In the genomic region with DNA sequence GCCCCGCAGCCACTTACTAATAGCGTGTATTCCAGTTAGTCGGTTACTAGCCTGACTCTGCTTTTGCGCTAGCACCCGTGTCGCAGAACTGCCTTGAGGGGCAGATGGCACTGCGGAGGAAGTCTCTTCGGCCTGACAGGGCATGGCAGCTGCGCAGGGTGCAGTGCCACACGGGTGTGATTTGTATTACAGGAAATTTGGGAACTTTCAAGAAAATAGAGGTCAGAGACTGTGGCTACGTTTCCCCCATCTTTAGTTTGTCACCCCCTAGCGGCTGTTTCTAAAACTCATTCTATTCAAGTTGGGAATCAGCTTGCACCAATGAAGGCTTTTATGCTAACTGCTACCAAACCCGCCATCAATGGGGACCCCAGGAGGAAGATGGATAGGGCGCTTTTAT, we compare ENCODE assay signal across 7 mouse cellular contexts. TPM values are rescaled to one million over a fixed set of nuclear protein-coding genes. Genes with fewer than 3 reads are reported as not detected.
A peak's percentile ranks its signal among the peaks of the same experiment; 100 is the strongest.
DNase-seq lines count a peak whose midpoint lies in the region; ATAC-seq and TF ChIP-seq lines count a peak whose summit lies in the region.

No protein-coding gene starts in this region.

- H3K9me3 ChIP-seq in forebrain, postnatal 0 days (ENCODE audit: low read length) = no peaks in the 10 kb centered on the region
- no peaks in the 10 kb centered on the region for H3K9me3 ChIP-seq in intestine, embryonic 14.5 days (ENCODE audit: control insufficient read depth, low read length)
- no peaks in the 10 kb centered on the region for H3K9me3 ChIP-seq in liver, embryonic 16.5 days (replicated peaks; ENCODE audit: control insufficient read depth, low read length)

- no peaks in the 10 kb centered on the region for H3K36me3 ChIP-seq in forebrain, postnatal 0 days (ENCODE audit: insufficient read depth)
- no peaks in the 10 kb centered on the region for H3K36me3 ChIP-seq in intestine, embryonic 14.5 days (ENCODE audit: control insufficient read depth, insufficient read depth, low read length)
- H3K36me3 ChIP-seq in liver, embryonic 16.5 days (ENCODE audit: control insufficient read depth, insufficient read depth) = no peaks in the 10 kb centered on the region

- peak; percentile 46 for DNase-seq in urinary bladder, postnatal 14 days (ENCODE audit: low spot score)
- DNase-seq in urinary bladder, postnatal 10 days (ENCODE audit: low spot score) = no peak
- peak; percentile 69 for DNase-seq in brain, embryonic 14.5 days (ENCODE audit: low read depth)
- peak; percentile 60 for DNase-seq in forebrain, postnatal 0 days
- peak; percentile 72 for DNase-seq in intestine, embryonic 14.5 days (ENCODE audit: low spot score)

- H3K4me2 ChIP-seq in forebrain, postnatal 0 days (ENCODE audit: low read depth) = 0 out of 2 replicates have a peak overlapping the region, but pooled peaks have one; percentile 15
- peak overlapping the region; percentile 44 for H3K4me2 ChIP-seq in intestine, embryonic 14.5 days (ENCODE audit: low read length)
- H3K4me2 ChIP-seq in liver, embryonic 16.5 days (ENCODE audit: low read depth, low read length) = peak overlapping the region; percentile 43

- TF ChIP-seq CTCF in brain, embryonic 14.5 days (IDR thresholded peaks at IDR 0.05; ENCODE audit: borderline replicate concordance, extremely low read depth, insufficient read depth, insufficient read length) = peak; percentile 46; the same call in 1 of the 2 replicates
- peak; percentile 62 for TF ChIP-seq CTCF in forebrain, postnatal 0 days (IDR thresholded peaks at IDR 0.05; ENCODE audit: low read depth)

- WGBS in forebrain, postnatal 0 days = 28% methylated on average over 14 of the region's 14 CpGs
- WGBS in intestine, embryonic 14.5 days = 26% methylated on average over 14 of the region's 14 CpGs
- 20% methylated on average over 14 of the region's 14 CpGs for WGBS in liver, embryonic 16.5 days (ENCODE audit: insufficient replicate concordance)

- H3K4me1 ChIP-seq in forebrain, postnatal 0 days (ENCODE audit: insufficient read depth) = no peaks in the 10 kb centered on the region
- H3K4me1 ChIP-seq in intestine, embryonic 14.5 days (replicated peaks; ENCODE audit: control insufficient read depth, insufficient read depth, low read length) = no peaks in the 10 kb centered on the region
- H3K4me1 ChIP-seq in liver, embryonic 16.5 days (ENCODE audit: control insufficient read depth, low read depth, low read length) = no peaks in the 10 kb centered on the region

- no peaks in the 10 kb centered on the region; the same call in 1 of the 2 replicates for H3K27me3 ChIP-seq in forebrain, postnatal 0 days (ENCODE audit: insufficient read depth, low read length)
- H3K27me3 ChIP-seq in intestine, embryonic 14.5 days (replicated peaks; ENCODE audit: control insufficient read depth, insufficient read depth, low read length) = no peaks in the 10 kb centered on the region
- H3K27me3 ChIP-seq in liver, embryonic 16.5 days (ENCODE audit: control insufficient read depth, insufficient read depth, low read depth, low read length) = no peaks in the 10 kb centered on the region

- no peak overlapping the region for H3K4me3 ChIP-seq in forebrain, postnatal 0 days (ENCODE audit: low read depth, low read length)
- H3K4me3 ChIP-seq in intestine, embryonic 14.5 days (ENCODE audit: low read depth, low read length) = 0 out of 2 replicates have a peak overlapping the region, but pooled peaks have one; percentile 18
- no peak overlapping the region for H3K4me3 ChIP-seq in liver, embryonic 16.5 days (ENCODE audit: low read depth, low read length)

- no peak for TF ChIP-seq POLR2A in brain, embryonic 14.5 days (IDR thresholded peaks at IDR 0.05; ENCODE audit: borderline replicate concordance, extremely low read depth, insufficient read depth, insufficient read length, poor library complexity, severe bottlenecking)

- no peak overlapping the region for H3K9ac ChIP-seq in forebrain, postnatal 0 days
- H3K9ac ChIP-seq in intestine, embryonic 14.5 days (ENCODE audit: low read length) = no peak overlapping the region
- no peak overlapping the region for H3K9ac ChIP-seq in liver, embryonic 16.5 days (ENCODE audit: low read depth, low read length)

- H3K27ac ChIP-seq in forebrain, postnatal 0 days (ENCODE audit: low read depth, low read length) = no peak overlapping the region
- no peak overlapping the region for H3K27ac ChIP-seq in intestine, embryonic 14.5 days (ENCODE audit: low read depth)
- H3K27ac ChIP-seq in liver, embryonic 16.5 days (ENCODE audit: low read length) = no peak overlapping the region

- peak; percentile 48 for ATAC-seq in forebrain, postnatal 0 days
- no peak for ATAC-seq in intestine, embryonic 14.5 days (replicated peaks; ENCODE audit: low FRiP score, low TSS enrichment, low read depth)
- no peak for ATAC-seq in liver, embryonic 16.5 days (ENCODE audit: low read depth)
- peak; percentile 52; the same call in 1 of the 2 replicates for ATAC-seq in neutrophil, adult 5-6 weeks (ENCODE audit: extremely low read depth, insufficient number of reproducible peaks, low FRiP score, poor library complexity, severe bottlenecking)

RNA-seq across cellular contexts. Expression of gene Prr5l, which starts 11.6 kb away (rescaled TPM):
- 4.1 and 4.7 TPM in 2 replicates for polyA plus RNA-seq in brain, embryonic 14.5 days (2012; rRNA removed)
- total RNA-seq in forebrain, postnatal 0 days (2014; rRNA removed) = 3.2 and 4.2 TPM in 2 replicates
- polyA plus RNA-seq in forebrain, postnatal 0 days (2015; fragmentation: Nextera tagmentation; extraction: Ambion mirVana) = 3.6 and 5.6 TPM in 2 replicates
- 11.3 and 13.0 TPM in 2 replicates for polyA plus RNA-seq in intestine, embryonic 14.5 days (2014; fragmentation: Nextera tagmentation; extraction: Ambion mirVana)
- polyA plus RNA-seq in liver, embryonic 16.5 days (2015; fragmentation: Nextera tagmentation; extraction: Ambion mirVana) = 5.2 and 5.4 TPM in 2 replicates
- 64.6 and 70.7 TPM in 2 replicates for total RNA-seq in neutrophil, adult 5-6 weeks (2017)

RNA-seq across cellular contexts. Expression of gene Commd9, which starts 14.9 kb away (rescaled TPM):
- polyA plus RNA-seq in brain, embryonic 14.5 days (2012; rRNA removed) = 137 and 182 TPM in 2 replicates
- 144 and 195 TPM in 2 replicates for total RNA-seq in forebrain, postnatal 0 days (2014; rRNA removed)
- 97.7 and 107 TPM in 2 replicates for polyA plus RNA-seq in forebrain, postnatal 0 days (2015; fragmentation: Nextera tagmentation; extraction: Ambion mirVana)
- 58.0 and 63.4 TPM in 2 replicates for polyA plus RNA-seq in intestine, embryonic 14.5 days (2014; fragmentation: Nextera tagmentation; extraction: Ambion mirVana)
- 19.9 and 21.7 TPM in 2 replicates for polyA plus RNA-seq in liver, embryonic 16.5 days (2015; fragmentation: Nextera tagmentation; extraction: Ambion mirVana)
- total RNA-seq in neutrophil, adult 5-6 weeks (2017) = 16.9 and 32.0 TPM in 2 replicates

Comparison
In these comparisons a context has a peak if more than half of its experiments do, and no peak if none do; other contexts are left out.
1. ATAC-seq: peak in forebrain, postnatal 0 days (single experiment) and neutrophil, adult 5-6 weeks (single experiment); none in intestine, embryonic 14.5 days (single experiment) and liver, embryonic 16.5 days (single experiment).
2. Peak in every context shown above with its lines, with median percentiles within 50 percentile points of each other: H3K4me2 ChIP-seq.